Mouse (Mus musculus) cerebellum, postnatal 36 days (tissue): ENCODE data around the gene Zfp106.
"Not testable (repeated sequence)": the region's sequence is repeated elsewhere in the genome, so short reads cannot be mapped to it uniquely, and the experiment has no call there.

Experiments used
- DNase-seq, 2 experiments: peaks; one replicate each; pipeline ENCODE4 v3.0.0; 2021 to 2022; ENCODE audit warnings: mixed read lengths in 2 of 2

Zfp106 gene

GRCm38 (mm10) chr2:120563235-120563990 is at the start of gene Zfp106:
TSS of gene Zfp106 (minus strand) at chr2:120563843.
- peak; percentile 85 to 88 for DNase-seq

GRCm38 (mm10) chr2:120608830-120609723 is 45.4 kb upstream of the Zfp106 start, which contains the start of the genes Haus2 and Lrrc57:
TSS of gene Haus2 (plus strand) at chr2:120609383.
TSS of gene Lrrc57 (minus strand) at chr2:120609520.
- DNase-seq: peak; percentile 88 to 89

- no peak for DNase-seq
Observed at GRCm38 (mm10) chr2:120606021-120606690, 42.5 kb upstream of the Zfp106 start.

GRCm38 (mm10) chr2:120599506-120599905 is 35.9 kb upstream of the Zfp106 start:
- no peak for DNase-seq

- no peak for DNase-seq
Observed at GRCm38 (mm10) chr2:120597734-120598133, 34.1 kb upstream of the Zfp106 start.

- no peak for DNase-seq
Observed at GRCm38 (mm10) chr2:120592227-120592626, 28.6 kb upstream of the Zfp106 start.

GRCm38 (mm10) chr2:120589759-120590158 is 26.1 kb upstream of the Zfp106 start:
- no peak for DNase-seq

GRCm38 (mm10) chr2:120578286-120578685 is 14.6 kb upstream of the Zfp106 start:
- no peak for DNase-seq

- DNase-seq: no peak
Observed at GRCm38 (mm10) chr2:120577799-120578198, 14.2 kb upstream of the Zfp106 start.

GRCm38 (mm10) chr2:120575978-120576377 is 12.3 kb upstream of the Zfp106 start:
- DNase-seq: no peak

GRCm38 (mm10) chr2:120575121-120575520 is 11.5 kb upstream of the Zfp106 start:
- DNase-seq: no peak

GRCm38 (mm10) chr2:120572161-120572560 is 8.5 kb upstream of the Zfp106 start:
- DNase-seq: not testable (repeated sequence)

- no peak for DNase-seq
Observed at GRCm38 (mm10) chr2:120571081-120571480, 7.4 kb upstream of the Zfp106 start.

GRCm38 (mm10) chr2:120567798-120568320 is 4.2 kb upstream of the Zfp106 start:
- DNase-seq: no peak

- peak; percentile 95 for DNase-seq
Observed at GRCm38 (mm10) chr2:120566886-120567797, 3.5 kb upstream of the Zfp106 start, which contains the start of gene Snap23. TSS of gene Snap23 (plus strand) at chr2:120567671.

GRCm38 (mm10) chr2:120565363-120565762 is 1.7 kb upstream of the Zfp106 start:
- DNase-seq: no peak

GRCm38 (mm10) chr2:120564548-120565188 is 1.0 kb upstream of the Zfp106 start:
- not testable (repeated sequence) for DNase-seq

- DNase-seq: no peak
Observed at GRCm38 (mm10) chr2:120562859-120563234, 796 bp downstream of the Zfp106 start.

GRCm38 (mm10) chr2:120561524-120561923 is 2.1 kb downstream of the Zfp106 start:
- no peak for DNase-seq

- no peak for DNase-seq
Observed at GRCm38 (mm10) chr2:120558813-120559212, 4.8 kb downstream of the Zfp106 start.

GRCm38 (mm10) chr2:120556868-120557267 is 6.8 kb downstream of the Zfp106 start:
- DNase-seq: no peak
